Mouse (Mus musculus) MEL (cell line): ENCODE results near the gene Hsf5. TPM values are rescaled to one million over a fixed set of nuclear protein-coding genes. Genes with fewer than 3 reads are reported as not detected.

Experiments used
- DNase-seq: peaks from one replicate; pipeline ENCODE4 v3.0.0; 2011; ENCODE audit warnings: low read depth, low spot score
- H3K27ac ChIP-seq: 2 replicates; pipeline ENCODE4 v1.5.1; 2012; ENCODE audit warnings: low read depth, mild to moderate bottlenecking, control low read depth, low read length, moderate library complexity; ENCODE audit not compliant: control insufficient read depth
- H3K27me3 ChIP-seq, 2 experiments: fragments of 150-350 bp in 1 of 2; sonication (generic) in 1 of 2; 2 replicates each; pipeline ENCODE4 v1.6.1; 2012; ENCODE audit warnings: low read length in 2 of 2, mild to moderate bottlenecking in 2 of 2, improper control_type of control experiment in 1 of 2, moderate library complexity in 1 of 2; ENCODE audit not compliant: insufficient read depth in 2 of 2, control insufficient read depth in 1 of 2
- H3K36me3 ChIP-seq, 2 experiments: 2 replicates each; pipeline ENCODE4 v1.6.1; 2012 to 2014; ENCODE audit warnings: low read length in 2 of 2, improper control_type of control experiment in 1 of 2, inconsistent platforms in 1 of 2, mild to moderate bottlenecking in 1 of 2; ENCODE audit not compliant: insufficient read depth in 2 of 2, control insufficient read depth in 1 of 2
- H3K4me1 ChIP-seq, 2 experiments: fragments of 150-350 bp in 1 of 2; sonication (generic) in 1 of 2; 2 replicates each; pipeline ENCODE4 v1.6.1; 2012; ENCODE audit warnings: low read length in 2 of 2, improper control_type of control experiment in 1 of 2, mild to moderate bottlenecking in 1 of 2; ENCODE audit not compliant: insufficient read depth in 2 of 2, control insufficient read depth in 1 of 2
- H3K4me3 ChIP-seq, 2 experiments: fragments of 150-350 bp in 1 of 2; sonication (generic) in 1 of 2; 2 replicates each; pipeline ENCODE4 v1.5.1; 2012; ENCODE audit warnings: low read depth in 2 of 2, low read length in 2 of 2, mild to moderate bottlenecking in 2 of 2, moderate library complexity in 2 of 2, control low read depth in 1 of 2, improper control_type of control experiment in 1 of 2; ENCODE audit not compliant: control insufficient read depth in 1 of 2, insufficient read depth in 1 of 2
- H3K79me2 ChIP-seq: 2 replicates; pipeline ENCODE4 v1.6.1; 2012; ENCODE audit warnings: mild to moderate bottlenecking, low read length, moderate library complexity; ENCODE audit not compliant: control insufficient read depth, poor library complexity, insufficient read depth
- H3K9ac ChIP-seq: 2 replicates; pipeline ENCODE4 v1.6.1; 2012; ENCODE audit warnings: low read depth, mild to moderate bottlenecking, control low read depth, low read length, moderate library complexity; ENCODE audit not compliant: control insufficient read depth, poor library complexity, severe bottlenecking
- H3K9me3 ChIP-seq: fragments of 150-350 bp; sonication (generic); replicated peaks from 2 replicates; pipeline ENCODE4 v1.6.1; 2012; ENCODE audit warnings: mild to moderate bottlenecking, low read length, improper control_type of control experiment, moderate library complexity; ENCODE audit not compliant: insufficient read depth
- CHD1 ChIP-seq: IDR thresholded peaks from 2 replicates; pipeline ENCODE4 v1.6.1; 2012; ENCODE audit warnings: low read depth, mild to moderate bottlenecking, inconsistent platforms, low read length, improper control_type of control experiment
- CHD2 ChIP-seq: IDR thresholded peaks from 2 replicates; pipeline ENCODE4 v1.6.1; 2011; ENCODE audit warnings: low read length, improper control_type of control experiment
- CTCF ChIP-seq, 3 experiments: IDR thresholded peaks in 2 of 3; conservative IDR thresholded peaks in 1 of 3; 2 replicates each; pipeline ENCODE4 v1.5.1; 2011 to 2012; ENCODE audit warnings: low read length in 3 of 3, low read depth in 2 of 3, mild to moderate bottlenecking in 2 of 3, improper control_type of control experiment in 1 of 3, inconsistent platforms in 1 of 3, mixed read lengths in 1 of 3, moderate library complexity in 1 of 3; ENCODE audit not compliant: control insufficient read depth in 1 of 3, insufficient read depth in 1 of 3, poor library complexity in 1 of 3, severe bottlenecking in 1 of 3
- EP300 ChIP-seq, 2 experiments: IDR thresholded peaks; 2 replicates each; pipeline ENCODE4 v1.6.1; 2011; ENCODE audit warnings: improper control_type of control experiment in 2 of 2, low read length in 2 of 2, low read depth in 1 of 2, mild to moderate bottlenecking in 1 of 2
- ETS1 ChIP-seq: IDR thresholded peaks from 2 replicates; pipeline ENCODE4 v1.6.1; 2012; ENCODE audit warnings: low read depth, mild to moderate bottlenecking, inconsistent platforms, low read length, improper control_type of control experiment, moderate library complexity
- GABPA ChIP-seq: IDR thresholded peaks from 2 replicates; pipeline ENCODE4 v1.6.1; 2012; ENCODE audit warnings: low read depth, mild to moderate bottlenecking, inconsistent platforms, low read length, improper control_type of control experiment, moderate library complexity
- GATA1 ChIP-seq: IDR thresholded peaks from 2 replicates; pipeline ENCODE4 v1.6.1; 2011; ENCODE audit warnings: low read depth, low read length, improper control_type of control experiment
- HCFC1 ChIP-seq: IDR thresholded peaks from 2 replicates; pipeline ENCODE4 v1.6.1; 2012; ENCODE audit warnings: low read depth, mild to moderate bottlenecking, inconsistent platforms, low read length, improper control_type of control experiment, moderate library complexity
- JUND ChIP-seq: IDR thresholded peaks from 2 replicates; pipeline ENCODE4 v1.6.1; 2011; ENCODE audit warnings: low read depth, mild to moderate bottlenecking, improper control_type of control experiment, low read length
- MAFK ChIP-seq: IDR thresholded peaks from 2 replicates; pipeline ENCODE4 v1.6.1; 2011; ENCODE audit warnings: low read depth, mild to moderate bottlenecking, low read length, improper control_type of control experiment, borderline replicate concordance
- MAZ ChIP-seq: IDR thresholded peaks from 2 replicates; pipeline ENCODE4 v1.6.1; 2012; ENCODE audit warnings: low read depth, mild to moderate bottlenecking, inconsistent platforms, low read length, improper control_type of control experiment
- MEF2A ChIP-seq: IDR thresholded peaks from 2 replicates; pipeline ENCODE4 v1.6.1; 2014; ENCODE audit warnings: low read depth, mild to moderate bottlenecking, inconsistent platforms, low read length, improper control_type of control experiment; ENCODE audit not compliant: poor library complexity, insufficient replicate concordance, severe bottlenecking; ENCODE audit errors: extremely low read depth
- MYB ChIP-seq: IDR thresholded peaks from 2 replicates; pipeline ENCODE4 v1.6.1; 2011; ENCODE audit warnings: mild to moderate bottlenecking, low read depth, low read length, improper control_type of control experiment
- MYC ChIP-seq: IDR thresholded peaks from 2 replicates; pipeline ENCODE4 v1.6.1; 2011; ENCODE audit warnings: low read depth, mild to moderate bottlenecking, low read length, improper control_type of control experiment, moderate library complexity
- NELFE ChIP-seq: IDR thresholded peaks from 2 replicates; pipeline ENCODE4 v1.6.1; 2011; ENCODE audit warnings: low read depth, low read length, improper control_type of control experiment
- NRF1 ChIP-seq: IDR thresholded peaks from 2 replicates; pipeline ENCODE4 v1.6.1; 2014; ENCODE audit warnings: low read depth, mild to moderate bottlenecking, inconsistent platforms, low read length, improper control_type of control experiment, moderate library complexity; ENCODE audit not compliant: poor library complexity, insufficient read depth, severe bottlenecking
- POLR2A ChIP-seq, 2 experiments: IDR thresholded peaks; 2 replicates each; pipeline ENCODE4 v1.6.1; 2011 to 2012; ENCODE audit warnings: low read length in 2 of 2, mild to moderate bottlenecking in 2 of 2, control low read depth in 1 of 2, improper control_type of control experiment in 1 of 2, low read depth in 1 of 2, moderate library complexity in 1 of 2; ENCODE audit not compliant: control insufficient read depth in 1 of 2, insufficient read depth in 1 of 2, poor library complexity in 1 of 2
- POLR2AphosphoS5 ChIP-seq: IDR thresholded peaks from 2 replicates; pipeline ENCODE4 v1.6.1; 2012; ENCODE audit warnings: low read depth, borderline replicate concordance, mild to moderate bottlenecking, inconsistent platforms, low read length, moderate library complexity, mixed read lengths
- RCOR1 ChIP-seq: IDR thresholded peaks from 2 replicates; pipeline ENCODE4 v1.6.1; 2012; ENCODE audit warnings: low read depth, mild to moderate bottlenecking, inconsistent platforms, low read length, improper control_type of control experiment
- SIN3A ChIP-seq: IDR thresholded peaks from 2 replicates; pipeline ENCODE4 v1.6.1; 2012; ENCODE audit warnings: low read length, improper control_type of control experiment, inconsistent platforms
- SMC3 ChIP-seq: IDR thresholded peaks from 2 replicates; pipeline ENCODE4 v1.6.1; 2011; ENCODE audit warnings: low read depth, low read length, improper control_type of control experiment
- TAL1 ChIP-seq: IDR thresholded peaks from 2 replicates; pipeline ENCODE4 v1.6.1; 2012; ENCODE audit warnings: mild to moderate bottlenecking, inconsistent platforms, low read length, moderate library complexity, mixed read lengths
- TBP ChIP-seq: IDR thresholded peaks from 2 replicates; pipeline ENCODE4 v1.8.0; 2011; ENCODE audit warnings: low read depth, low read length, improper control_type of control experiment
- TCF12 ChIP-seq: IDR thresholded peaks from 2 replicates; pipeline ENCODE4 v1.6.1; 2014; ENCODE audit warnings: low read depth, mild to moderate bottlenecking, inconsistent platforms, low read length, improper control_type of control experiment, moderate library complexity
- UBTF ChIP-seq: IDR thresholded peaks from 2 replicates; pipeline ENCODE4 v1.6.1; 2012; ENCODE audit warnings: low read depth, mild to moderate bottlenecking, inconsistent platforms, low read length, improper control_type of control experiment, moderate library complexity, borderline replicate concordance; ENCODE audit not compliant: insufficient read depth
- USF1 ChIP-seq: IDR thresholded peaks from 2 replicates; pipeline ENCODE4 v1.6.1; 2014; ENCODE audit warnings: low read depth, mild to moderate bottlenecking, inconsistent platforms, low read length, improper control_type of control experiment, moderate library complexity
- ZC3H11A ChIP-seq: IDR thresholded peaks from 2 replicates; pipeline ENCODE4 v1.6.1; 2012; ENCODE audit warnings: low read depth, mild to moderate bottlenecking, inconsistent platforms, low read length, improper control_type of control experiment
- ZMIZ1 ChIP-seq: IDR thresholded peaks from 2 replicates; pipeline ENCODE4 v1.6.1; 2012; ENCODE audit warnings: low read depth, mild to moderate bottlenecking, inconsistent platforms, low read length, improper control_type of control experiment, moderate library complexity
- ZNF384 ChIP-seq: IDR thresholded peaks from 2 replicates; pipeline ENCODE4 v1.6.1; 2012; ENCODE audit warnings: low read depth, mild to moderate bottlenecking, inconsistent platforms, low read length, improper control_type of control experiment
- polyA plus RNA-seq, 2 experiments: library from polyadenylated mRNA; stranded (reverse) in 1 of 2; unstranded in 1 of 2; fragments of >175 nt in 1 of 2; fragments of >200 nt in 1 of 2; gene quantifications; 2 replicates each; pipeline versions ENCODE4 v1.2.1 to v1.2.4; 2012; ENCODE audit warnings: low replicate concordance in 2 of 2, low read depth in 1 of 2; ENCODE audit not compliant: insufficient read length in 2 of 2, insufficient read depth in 1 of 2, missing spikeins in 1 of 2
- total RNA-seq: library from RNA; depleted of rRNA; stranded (reverse); fragments of 300-350 nt; gene quantifications from 2 replicates; pipeline ENCODE4 v1.2.3, GENCODE M21; 2012

Hsf5 gene
- total and polyA plus RNA-seq, 3 experiments = 0.03 TPM; not detected in 2

- no peak for TF ChIP-seq CHD2
- peak; percentile 51; the same call in 1 of the 2 replicates for TF ChIP-seq MAZ
- no peak for TF ChIP-seq ZMIZ1
- TF ChIP-seq ETS1 = peak; percentile 14; the same call in 1 of the 2 replicates
- peak; percentile 90 for TF ChIP-seq GATA1
- TF ChIP-seq NRF1 = peak; percentile 45; the same call in 1 of the 2 replicates
- TF ChIP-seq TCF12 = peak; percentile 34; the same call in 1 of the 2 replicates
- TF ChIP-seq UBTF = no peak
- TF ChIP-seq EP300 (IDR thresholded peaks at IDR 0.05; ENCODE audit: low read depth in 1 of 2, low read length in 2 of 2) = peak in 1 of 2 experiments; percentile 66; a peak in 2 of 4 replicates
- TF ChIP-seq ZNF384 = peak; percentile 43
- no peak for TF ChIP-seq CHD1
- TF ChIP-seq TAL1 = no peak
- TF ChIP-seq POLR2AphosphoS5 = no peak
- TF ChIP-seq USF1 = peak; percentile 35; the same call in 1 of the 2 replicates
- TF ChIP-seq MAFK = 0 out of 2 replicates have a peak, but pooled peaks have one; percentile 22
- TF ChIP-seq ZC3H11A = no peak
- TF ChIP-seq NELFE = peak; percentile 44
- no peak for TF ChIP-seq MYC
- TF ChIP-seq POLR2A (IDR thresholded peaks at IDR 0.05; ENCODE audit: control insufficient read depth in 1 of 2, insufficient read depth in 1 of 2, low read depth in 1 of 2, low read length in 2 of 2, poor library complexity in 1 of 2) = no peak
- 0 out of 2 replicates have a peak, but pooled peaks have one; percentile 18 for TF ChIP-seq TBP
- TF ChIP-seq SMC3 = 0 out of 2 replicates have a peak, but pooled peaks have one; percentile 4
- no peak for TF ChIP-seq MYB
- TF ChIP-seq MEF2A = no peak
- TF ChIP-seq JUND = 0 out of 2 replicates have a peak, but pooled peaks have one; percentile 26
- TF ChIP-seq SIN3A = peak; percentile 40; the same call in 1 of the 2 replicates
- TF ChIP-seq GABPA = no peak
- TF ChIP-seq HCFC1 = no peak
- TF ChIP-seq RCOR1 = peak; percentile 38; the same call in 1 of the 2 replicates
- TF ChIP-seq CTCF (IDR thresholded peaks at IDR 0.05 in 2 of 3, conservative IDR thresholded peaks at IDR 0.05 in 1 of 3; ENCODE audit: control insufficient read depth in 1 of 3, insufficient read depth in 1 of 3, low read depth in 2 of 3, low read length in 3 of 3, poor library complexity in 1 of 3, severe bottlenecking in 1 of 3) = no peak
- Histone ChIP-seq H3K9ac (peak overlapping the region; percentile 59), H3K27ac (peak overlapping the region; percentile 41), H3K27me3 (no peaks in the 10 kb centered on the region), H3K4me1 (peaks cover 20 to 28% of the 10 kb centered on the region in 2 experiments), H3K4me3 (peak overlapping the region; percentile 65 to 99), H3K9me3 (no peaks in the 10 kb centered on the region), H3K36me3 (peaks cover 0 to 22% of the 10 kb centered on the region in 2 experiments; a peak in 2 of 4 replicates), H3K79me2 (no peaks in the 10 kb centered on the region; the same call in 1 of the 2 replicates)
- DNase-seq = peak; percentile 75
Observed at GRCm38 (mm10) chr11:87690054-87690740, 73.2 kb downstream of the Hsf5 start.
